Mouse (Mus musculus) induced T-regulatory cell, adult 2 months (primary cell): ENCODE data around the gene Tsen15.

Experiments used
- DNase-seq: peaks from one replicate; pipeline ENCODE4 v3.0.0-alpha.2; 2012; ENCODE audit warnings: low read depth

Gene Tsen15

DNA sequence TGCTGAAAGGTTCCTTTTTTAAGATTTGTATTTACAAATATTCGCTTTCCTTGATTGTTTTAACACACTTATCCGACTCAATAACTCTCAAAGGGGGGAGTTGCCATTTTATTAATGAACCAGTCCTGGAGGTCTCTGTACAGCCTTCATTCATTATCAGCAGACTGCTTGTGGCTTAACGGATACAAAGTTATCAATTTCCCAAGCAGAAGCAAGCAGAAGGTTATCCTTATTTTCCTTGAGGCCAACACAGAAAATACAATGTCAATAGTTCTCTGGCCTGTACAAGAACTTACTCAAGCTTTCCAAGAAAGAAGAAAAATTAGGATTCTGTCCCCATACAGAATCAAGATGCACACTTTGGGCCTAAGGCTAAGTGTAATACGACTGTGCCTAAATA lies 795 bp downstream of the Tsen15 start:
- peak; percentile 23 for DNase-seq

- DNase-seq: no peak
Measured at GRCm38 (mm10) chr1:152384589-152384988, 1.9 kb downstream of the Tsen15 start.

DNA sequence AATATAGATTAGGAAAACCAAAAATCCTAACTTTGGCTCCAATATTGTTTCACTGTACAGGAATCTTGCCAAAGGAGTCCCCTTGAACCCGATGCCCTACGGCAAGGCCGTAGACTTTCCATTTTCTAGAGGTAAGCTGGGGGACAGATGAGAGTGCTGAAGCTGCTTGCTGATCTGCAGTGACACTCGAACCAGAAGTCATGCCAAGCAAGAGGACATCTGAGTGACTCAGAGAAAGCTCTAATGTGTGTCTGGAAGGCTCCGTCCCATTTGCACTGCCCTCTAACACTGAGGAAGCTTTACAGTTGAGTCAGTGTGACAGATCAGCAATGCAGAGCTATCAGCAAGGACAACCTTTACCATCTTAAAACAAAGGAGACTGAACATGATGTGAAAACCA lies 8.2 kb downstream of the Tsen15 start:
- DNase-seq: no peak

DNA sequence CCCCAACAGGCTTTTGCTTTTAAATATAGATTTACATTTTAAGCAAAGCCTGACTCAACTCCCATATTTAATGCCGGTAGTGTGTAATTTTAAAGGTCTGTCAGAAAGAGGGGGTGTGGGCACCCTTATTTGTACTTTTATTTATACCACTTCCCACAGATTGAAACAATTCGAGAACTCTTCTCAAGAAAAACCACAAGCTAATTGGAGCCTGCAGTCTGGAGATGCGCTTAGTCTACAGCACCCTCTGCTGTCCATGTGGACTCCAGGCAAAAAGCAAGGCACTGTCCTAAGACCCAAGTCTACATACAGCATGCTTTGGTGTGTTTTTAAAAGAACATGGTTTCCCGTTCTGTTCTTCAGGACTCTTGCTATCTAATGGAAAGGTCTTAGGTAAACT lies 17.3 kb downstream of the Tsen15 start:
- peak; percentile 74 for DNase-seq

DNA sequence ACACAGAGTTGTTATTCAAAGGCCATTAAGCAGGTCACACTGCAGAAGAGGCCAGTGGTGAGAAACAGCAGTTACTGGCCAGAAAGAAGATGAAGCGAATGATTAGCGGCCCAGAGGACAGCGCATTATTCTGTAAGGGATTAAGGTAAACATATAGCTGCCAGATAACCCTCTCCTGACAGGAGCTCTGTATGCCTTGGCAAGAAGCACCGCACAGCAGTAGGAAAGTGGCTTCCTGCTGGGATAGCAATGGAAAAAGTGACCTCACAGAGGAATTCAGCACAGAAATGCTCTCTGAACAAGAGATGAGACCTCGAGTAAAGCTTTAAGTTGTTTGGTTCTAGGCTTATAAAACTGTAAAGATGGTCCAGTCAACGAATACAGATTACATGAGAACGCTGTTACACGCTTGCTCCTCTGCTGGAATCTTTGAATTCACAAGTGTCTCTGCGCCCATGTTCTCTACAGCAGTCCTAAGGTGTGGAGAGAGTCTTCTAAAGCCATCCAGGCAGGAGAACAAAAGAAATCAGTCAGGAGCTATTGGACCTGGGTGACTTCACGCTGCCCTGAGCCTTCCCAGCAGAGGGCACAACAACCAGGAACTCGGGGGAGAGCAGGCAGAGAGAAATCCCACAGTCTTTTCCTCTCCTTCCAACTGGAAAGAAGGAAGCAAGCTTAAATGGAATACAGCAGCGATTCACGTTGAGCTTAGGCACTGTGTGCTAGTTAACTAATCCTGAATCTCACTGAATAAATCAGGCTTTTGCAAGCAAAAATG lies 18.0 kb downstream of the Tsen15 start:
- no peak for DNase-seq

- no peak for DNase-seq
Measured at GRCm38 (mm10) chr1:152356721-152357120, 29.8 kb downstream of the Tsen15 start.

DNA sequence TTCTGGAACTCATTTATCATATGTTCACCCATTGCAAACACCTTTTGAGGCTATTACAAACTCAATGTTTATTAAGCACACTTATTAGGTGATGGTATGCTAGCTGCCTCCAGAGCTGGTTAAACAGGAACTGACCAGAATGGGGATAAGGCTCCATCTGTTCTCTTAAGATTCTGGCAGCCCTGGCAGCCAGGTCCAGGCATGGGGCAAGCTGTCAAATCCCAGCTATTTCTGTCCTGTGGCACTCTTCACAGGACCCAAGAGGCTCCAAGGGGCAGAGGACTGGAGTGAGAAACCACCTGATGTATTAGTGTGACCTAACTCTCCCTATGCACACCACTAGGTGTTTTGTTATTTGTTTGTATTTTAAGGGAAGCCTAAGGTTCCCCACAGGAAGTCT lies 38.5 kb downstream of the Tsen15 start:
- DNase-seq: no peak

DNA sequence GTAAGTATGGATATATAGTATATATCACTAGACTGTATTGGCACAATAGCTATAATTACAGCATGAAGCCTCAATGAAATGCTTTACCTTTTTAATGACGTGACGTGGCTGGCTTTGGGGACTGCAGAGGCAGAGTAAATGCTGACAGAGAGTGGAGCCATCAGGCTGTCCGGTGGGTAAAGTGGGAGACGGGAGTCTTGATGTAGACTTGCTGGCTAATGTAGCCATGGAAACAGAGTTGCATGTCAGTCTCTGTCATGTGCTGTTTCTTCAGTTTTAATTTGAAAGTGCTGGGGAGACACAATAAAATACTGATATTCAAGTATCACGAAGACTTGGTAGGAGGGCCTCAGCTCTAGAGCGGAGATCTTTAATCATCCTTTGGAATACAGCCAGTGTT lies 62.5 kb downstream of the Tsen15 start:
- no peak for DNase-seq
